Mouse (Mus musculus) liver, postnatal 0 days (tissue): Measurements from ENCODE around the gene Etv2. TPM values are rescaled to one million over a fixed set of nuclear protein-coding genes. Genes with fewer than 3 reads are reported as not detected.

ENCODE experiments used
- ATAC-seq: fragments of 200-750 bp; cut with Nextera tagmentation; 2 replicates; pipeline ENCODE4 v1.8.0; 2017; ENCODE audit warnings: mild to moderate bottlenecking, moderate library complexity
- DNase-seq: peaks from one replicate; pipeline ENCODE4 v3.0.0-alpha.2; 2016
- H3K27ac ChIP-seq: fragments of 300-500 bp; sonication (generic); 2 replicates; pipeline ENCODE4 v1.5.1; 2014; ENCODE audit warnings: antibody characterized with exemption, moderate library complexity, mild to moderate bottlenecking, low read depth
- H3K27me3 ChIP-seq: fragments of 300-500 bp; sonication (generic); 2 replicates; pipeline ENCODE4 v1.6.1; 2014; ENCODE audit warnings: low read length, control low read depth, mixed read lengths; ENCODE audit not compliant: insufficient read depth
- H3K36me3 ChIP-seq: fragments of 300-500 bp; sonication (generic); replicated peaks from 2 replicates; pipeline ENCODE4 v1.6.1; 2014; ENCODE audit warnings: mild to moderate bottlenecking, control low read depth, low read length, moderate library complexity, mixed read lengths; ENCODE audit not compliant: insufficient read depth
- H3K4me1 ChIP-seq: fragments of 300-500 bp; sonication (generic); 2 replicates; pipeline ENCODE4 v1.6.1; 2014; ENCODE audit warnings: antibody characterized with exemption, mild to moderate bottlenecking, control low read depth; ENCODE audit not compliant: insufficient read depth
- H3K4me2 ChIP-seq: fragments of 300-500 bp; sonication (generic); 2 replicates; pipeline ENCODE4 v1.6.1; 2014; ENCODE audit warnings: low read depth, mild to moderate bottlenecking, low read length, moderate library complexity, mixed read lengths
- H3K4me3 ChIP-seq: fragments of 300-500 bp; sonication (generic); 2 replicates; pipeline ENCODE4 v1.5.1; 2014; ENCODE audit warnings: low read depth, low read length
- H3K9ac ChIP-seq: fragments of 300-500 bp; sonication (generic); replicated peaks from 2 replicates; pipeline ENCODE4 v1.6.1; 2014; ENCODE audit warnings: mild to moderate bottlenecking, moderate library complexity
- H3K9me3 ChIP-seq: fragments of 300-500 bp; sonication (generic); 2 replicates; pipeline ENCODE4 v1.6.1; 2016; ENCODE audit warnings: mild to moderate bottlenecking, control low read depth, low read length, mixed read lengths
- CTCF ChIP-seq: sonication (generic); IDR thresholded peaks from 2 replicates; pipeline ENCODE4 v1.5.1; 2016; ENCODE audit warnings: antibody characterized with exemption, low read depth
- EP300 ChIP-seq: IDR thresholded peaks from 2 replicates; pipeline ENCODE4 v1.6.1; 2016; ENCODE audit warnings: antibody characterized with exemption, low read depth, mild to moderate bottlenecking
- WGBS: fragments of 180-500 bp; shearing (Covaris S2); extraction: QIAGEN DNeasy Blood & Tissue Kit; methylation state at CpG from one replicate; pipeline ENCODE4 v1.1.7; 2014; ENCODE audit not compliant: insufficient replicate concordance; 5-methylcytosine and 5-hydroxymethylcytosine counted together
- polyA plus RNA-seq: library from polyadenylated mRNA; unstranded; fragments of >200 nt; fragmentation: Nextera tagmentation; extraction: Ambion mirVana; gene quantifications from 2 replicates; pipeline ENCODE4 v1.2.1, GENCODE M21; 2015

Gene Etv2
- polyA plus RNA-seq, 1 experiment from 2014 or later = not detected

GRCm38 (mm10) chr7:30590927-30591604 is 44.6 kb downstream of the Etv2 start:
- no peak overlapping the region; the same call in 1 of the 2 replicates for H3K9ac ChIP-seq
- no peaks in the 10 kb centered on the region for H3K9me3 ChIP-seq
- peak overlapping the region; percentile 99; the same call in 1 of the 2 replicates for H3K4me3 ChIP-seq
- TF ChIP-seq EP300 = no peak
- no peak for TF ChIP-seq CTCF
- peak overlapping the region; percentile 88 for H3K4me2 ChIP-seq
- no peaks in the 10 kb centered on the region for H3K27me3 ChIP-seq
- DNase-seq = no peak
- peaks cover 7% of the 10 kb centered on the region; the same call in 1 of the 2 replicates for H3K36me3 ChIP-seq
- peaks cover 22% of the 10 kb centered on the region; the same call in 1 of the 2 replicates for H3K4me1 ChIP-seq
- H3K27ac ChIP-seq = peak overlapping the region; percentile 61; the same call in 1 of the 2 replicates
- no peak for ATAC-seq
- 84% methylated on average over 9 of the region's 9 CpGs for WGBS

- 25% methylated on average over 40 of the region's 40 CpGs for WGBS
- TF ChIP-seq CTCF (peak; percentile 96), EP300 (no peak)
- peaks cover 21% of the 10 kb centered on the region for H3K36me3 ChIP-seq
- H3K4me1 ChIP-seq = peaks cover 22% of the 10 kb centered on the region; the same call in 1 of the 2 replicates
- H3K9ac ChIP-seq = peak overlapping the region; percentile 99
- H3K9me3 ChIP-seq = no peaks in the 10 kb centered on the region
- H3K27me3 ChIP-seq = no peaks in the 10 kb centered on the region
- H3K4me2 ChIP-seq = peak overlapping the region; percentile 88
- peak; percentile 55 for ATAC-seq
- DNase-seq = peak; percentile 89
- H3K27ac ChIP-seq = peak overlapping the region; percentile 97
- H3K4me3 ChIP-seq = peak overlapping the region; percentile 99
Measured at GRCm38 (mm10) chr7:30589435-30590301, 46.0 kb downstream of the Etv2 start.

GRCm38 (mm10) chr7:30588676-30589434 is 46.8 kb downstream of the Etv2 start, which contains the start of gene Kmt2b:
Gene Kmt2b, minus strand, starts transcription at chr7:30588726.
- DNase-seq (peak; percentile 96), ATAC-seq (peak; percentile 93)
- Histone ChIP-seq H3K36me3 (peaks cover 30% of the 10 kb centered on the region), H3K4me1 (peaks cover 19% of the 10 kb centered on the region; the same call in 1 of the 2 replicates), H3K9ac (peak within 1 kb of the TSS; percentile 99), H3K4me3 (peak within 1 kb of the TSS; percentile 99), H3K4me2 (peak within 1 kb of the TSS; percentile 88), H3K27ac (peak within 1 kb of the TSS; percentile 97), H3K9me3 (no peaks in the 10 kb centered on the region), H3K27me3 (no peaks in the 10 kb centered on the region)
- WGBS = under 1% methylated on average over 54 of the region's 68 CpGs
- TF ChIP-seq CTCF (0 out of 2 replicates have a peak, but pooled peaks have one; percentile 6), EP300 (no peak)

- WGBS = under 1% methylated on average over 57 of the region's 67 CpGs
- H3K4me1 ChIP-seq = peaks cover 19% of the 10 kb centered on the region; the same call in 1 of the 2 replicates
- H3K9me3 ChIP-seq = no peaks in the 10 kb centered on the region
- H3K4me3 ChIP-seq = peak overlapping the region; percentile 99
- peak overlapping the region; percentile 99 for H3K9ac ChIP-seq
- H3K36me3 ChIP-seq = peaks cover 38% of the 10 kb centered on the region
- peak overlapping the region; percentile 88 for H3K4me2 ChIP-seq
- TF ChIP-seq EP300 (no peak), CTCF (no peak)
- H3K27ac ChIP-seq = peak overlapping the region; percentile 97
- DNase-seq (peak; percentile 67), ATAC-seq (peak; percentile 7)
- H3K27me3 ChIP-seq = no peaks in the 10 kb centered on the region
Measured at GRCm38 (mm10) chr7:30587842-30588667, 47.6 kb downstream of the Etv2 start.

GRCm38 (mm10) chr7:30586455-30587020 is 49.1 kb downstream of the Etv2 start:
- ATAC-seq = no peak
- DNase-seq = no peak
- H3K4me2 ChIP-seq = 0 out of 2 replicates have a peak overlapping the region, but pooled peaks have one; percentile 88
- H3K27ac ChIP-seq = no peak overlapping the region
- no peak overlapping the region for H3K4me3 ChIP-seq
- no peaks in the 10 kb centered on the region for H3K27me3 ChIP-seq
- H3K9ac ChIP-seq = no peak overlapping the region; the same call in 1 of the 2 replicates
- WGBS = 91% methylated on average over 28 of the region's 28 CpGs
- TF ChIP-seq EP300 = no peak
- TF ChIP-seq CTCF = no peak
- peaks cover 53% of the 10 kb centered on the region for H3K36me3 ChIP-seq
- no peaks in the 10 kb centered on the region for H3K9me3 ChIP-seq
- H3K4me1 ChIP-seq = peaks cover 19% of the 10 kb centered on the region; the same call in 1 of the 2 replicates
